Mouse (Mus musculus) midbrain, embryonic 13.5 days (tissue): ENCODE data around the gene D630039A03Rik. TPM values are rescaled to one million over a fixed set of nuclear protein-coding genes. Genes with fewer than 3 reads are reported as not detected.

Source experiments
- ATAC-seq: fragments of 200-750 bp; cut with Nextera tagmentation; 2 replicates; pipeline ENCODE4 v1.8.0; 2017; ENCODE audit warnings: mild to moderate bottlenecking, moderate TSS enrichment, moderate library complexity
- H3K27ac ChIP-seq: fragments of 300-500 bp; sonication (generic); 2 replicates; pipeline ENCODE4 v1.5.1; 2015; ENCODE audit warnings: inconsistent platforms, mild to moderate bottlenecking, moderate library complexity
- H3K27me3 ChIP-seq: fragments of 300-500 bp; sonication (generic); 2 replicates; pipeline ENCODE4 v1.6.1; 2015; ENCODE audit warnings: mild to moderate bottlenecking, inconsistent platforms
- H3K36me3 ChIP-seq: fragments of 300-500 bp; sonication (generic); 2 replicates; pipeline ENCODE4 v1.6.1; 2015; ENCODE audit warnings: mild to moderate bottlenecking, inconsistent platforms
- H3K4me1 ChIP-seq: fragments of 300-500 bp; sonication (generic); replicated peaks from 2 replicates; pipeline ENCODE4 v1.6.1; 2015; ENCODE audit warnings: inconsistent platforms
- H3K4me2 ChIP-seq: fragments of 300-500 bp; sonication (generic); replicated peaks from 2 replicates; pipeline ENCODE4 v1.6.1; 2015; ENCODE audit warnings: moderate library complexity, mild to moderate bottlenecking, inconsistent platforms
- H3K4me3 ChIP-seq: fragments of 300-500 bp; sonication (generic); replicated peaks from 2 replicates; pipeline ENCODE4 v1.5.1; 2015; ENCODE audit warnings: mild to moderate bottlenecking, inconsistent platforms
- H3K9ac ChIP-seq: fragments of 300-500 bp; sonication (generic); replicated peaks from 2 replicates; pipeline ENCODE4 v1.6.1; 2015; ENCODE audit warnings: mild to moderate bottlenecking, inconsistent platforms
- H3K9me3 ChIP-seq: fragments of 300-500 bp; sonication (generic); 2 replicates; pipeline ENCODE4 v1.6.1; 2016; ENCODE audit warnings: mild to moderate bottlenecking, inconsistent platforms
- WGBS: fragments of 180-500 bp; shearing (Covaris S2); methylation state at CpG from one replicate; pipeline ENCODE4 v1.1.7; 2015; 5-methylcytosine and 5-hydroxymethylcytosine counted together
- polyA plus RNA-seq: library from polyadenylated mRNA; unstranded; fragments of >200 nt; fragmentation: Nextera tagmentation; extraction: Ambion mirVana; gene quantifications from 2 replicates; pipeline ENCODE4 v1.2.1, GENCODE M21; 2015

D630039A03Rik gene
- polyA plus RNA-seq, 1 experiment from 2014 or later, result not detected

GRCm38 (mm10) chr4:57922171-57922570, 6.1 kb upstream of the D630039A03Rik start:
- H3K9ac ChIP-seq, result no peak overlapping the region
- H3K4me2 ChIP-seq, result no peak overlapping the region
- ATAC-seq, result no peak
- WGBS, result 29% methylated on average over 5 of the region's 5 CpGs
- H3K27me3 ChIP-seq, result no peaks in the 10 kb centered on the region
- H3K27ac ChIP-seq, result no peak overlapping the region
- H3K36me3 ChIP-seq, result no peaks in the 10 kb centered on the region
- H3K4me3 ChIP-seq, result no peak overlapping the region
- peaks cover 18% of the 10 kb centered on the region for H3K4me1 ChIP-seq
- no peaks in the 10 kb centered on the region for H3K9me3 ChIP-seq

- H3K27ac ChIP-seq, result no peak overlapping the region
- WGBS, result 60% methylated on average over 1 of the region's 1 CpGs
- H3K36me3 ChIP-seq, result no peaks in the 10 kb centered on the region
- no peak overlapping the region for H3K9ac ChIP-seq
- ATAC-seq, result no peak
- H3K27me3 ChIP-seq, result 0 out of 2 replicates have a peak, but pooled peaks cover 3% of the 10 kb centered on the region
- H3K4me3 ChIP-seq, result no peak overlapping the region
- no peak overlapping the region for H3K4me2 ChIP-seq
- H3K9me3 ChIP-seq, result no peaks in the 10 kb centered on the region
- peaks cover 18% of the 10 kb centered on the region for H3K4me1 ChIP-seq
Measured at GRCm38 (mm10) chr4:57920522-57920921, 4.4 kb upstream of the D630039A03Rik start.

- H3K4me3 ChIP-seq, result no peak overlapping the region
- WGBS, result 10% methylated on average over 8 of the region's 8 CpGs
Measured at GRCm38 (mm10) chr4:57919494-57920423, 3.7 kb upstream of the D630039A03Rik start.

GRCm38 (mm10) chr4:57916711-57917110, 614 bp upstream of the D630039A03Rik start:
- 86% methylated on average over 4 of the region's 4 CpGs for WGBS
- H3K36me3 ChIP-seq, result no peaks in the 10 kb centered on the region
- no peak for ATAC-seq
- no peaks in the 10 kb centered on the region for H3K9me3 ChIP-seq
- H3K27me3 ChIP-seq, result 0 out of 2 replicates have a peak, but pooled peaks cover 6% of the 10 kb centered on the region
- H3K27ac ChIP-seq, result no peak overlapping the region
- no peak overlapping the region for H3K9ac ChIP-seq
- peaks cover 10% of the 10 kb centered on the region for H3K4me1 ChIP-seq
- no peak overlapping the region for H3K4me3 ChIP-seq
- no peak overlapping the region for H3K4me2 ChIP-seq

More at GRCm38 (mm10) chr4:57919494-57920423, 3.7 kb upstream of the D630039A03Rik start:
- peaks cover 18% of the 10 kb centered on the region for H3K4me1 ChIP-seq
- no peaks in the 10 kb centered on the region for H3K9me3 ChIP-seq
- H3K4me2 ChIP-seq, result no peak overlapping the region
- 0 out of 2 replicates have a peak, but pooled peaks cover 6% of the 10 kb centered on the region for H3K27me3 ChIP-seq
- peak; percentile 43 for ATAC-seq
- H3K9ac ChIP-seq, result no peak overlapping the region
- H3K36me3 ChIP-seq, result no peaks in the 10 kb centered on the region
- H3K27ac ChIP-seq, result no peak overlapping the region

GRCm38 (mm10) chr4:57915216-57915965, 706 bp downstream of the D630039A03Rik start:
- 48% methylated on average over 17 of the region's 17 CpGs for WGBS
- H3K27ac ChIP-seq, result no peak overlapping the region
- no peak for ATAC-seq
- H3K36me3 ChIP-seq, result no peaks in the 10 kb centered on the region
- H3K4me3 ChIP-seq, result no peak overlapping the region
- no peak overlapping the region for H3K9ac ChIP-seq
- 0 out of 2 replicates have a peak, but pooled peaks cover 6% of the 10 kb centered on the region for H3K27me3 ChIP-seq
- peaks cover 7% of the 10 kb centered on the region for H3K4me1 ChIP-seq
- H3K9me3 ChIP-seq, result no peaks in the 10 kb centered on the region
- H3K4me2 ChIP-seq, result no peak overlapping the region

GRCm38 (mm10) chr4:57914193-57915190, 1.6 kb downstream of the D630039A03Rik start:
- Histone ChIP-seq H3K9me3 (no peaks in the 10 kb centered on the region), H3K27ac (no peak overlapping the region), H3K36me3 (no peaks in the 10 kb centered on the region), H3K4me3 (no peak overlapping the region), H3K4me2 (no peak overlapping the region), H3K27me3 (0 out of 2 replicates have a peak, but pooled peaks cover 6% of the 10 kb centered on the region), H3K9ac (no peak overlapping the region), H3K4me1 (no peaks in the 10 kb centered on the region)
- no peak for ATAC-seq
- WGBS, result 82% methylated on average over 10 of the region's 10 CpGs

GRCm38 (mm10) chr4:57913021-57913420, 3.1 kb downstream of the D630039A03Rik start:
- Histone ChIP-seq H3K27ac (no peak overlapping the region), H3K4me2 (no peak overlapping the region), H3K9me3 (no peaks in the 10 kb centered on the region), H3K27me3 (0 out of 2 replicates have a peak, but pooled peaks cover 6% of the 10 kb centered on the region), H3K4me3 (no peak overlapping the region), H3K9ac (no peak overlapping the region), H3K4me1 (no peaks in the 10 kb centered on the region), H3K36me3 (no peaks in the 10 kb centered on the region)
- ATAC-seq, result no peak

GRCm38 (mm10) chr4:57908860-57909259, 7.2 kb downstream of the D630039A03Rik start:
- Histone ChIP-seq H3K27ac (no peak overlapping the region), H3K4me2 (no peak overlapping the region), H3K4me1 (0 out of 2 replicates have a peak, but pooled peaks cover 3% of the 10 kb centered on the region), H3K27me3 (no peaks in the 10 kb centered on the region), H3K9me3 (no peaks in the 10 kb centered on the region), H3K36me3 (no peaks in the 10 kb centered on the region), H3K4me3 (no peak overlapping the region), H3K9ac (no peak overlapping the region)
- ATAC-seq, result no peak
- WGBS, result 88% methylated on average over 6 of the region's 6 CpGs

GRCm38 (mm10) chr4:57906708-57907107, 9.4 kb downstream of the D630039A03Rik start:
- Histone ChIP-seq H3K4me1 (0 out of 2 replicates have a peak, but pooled peaks cover 3% of the 10 kb centered on the region), H3K4me2 (no peak overlapping the region), H3K27ac (no peak overlapping the region), H3K9me3 (no peaks in the 10 kb centered on the region), H3K27me3 (no peaks in the 10 kb centered on the region), H3K36me3 (no peaks in the 10 kb centered on the region), H3K4me3 (no peak overlapping the region), H3K9ac (no peak overlapping the region)
- ATAC-seq, result no peak
- WGBS, result 15% methylated on average over 2 of the region's 2 CpGs

GRCm38 (mm10) chr4:57904638-57905037, 11.5 kb downstream of the D630039A03Rik start:
- ATAC-seq, result peak; percentile 22
- no peaks in the 10 kb centered on the region for H3K9me3 ChIP-seq
- no peak overlapping the region for H3K4me3 ChIP-seq
- 24% methylated on average over 9 of the region's 9 CpGs for WGBS
- no peak overlapping the region for H3K27ac ChIP-seq
- H3K27me3 ChIP-seq, result no peaks in the 10 kb centered on the region
- 0 out of 2 replicates have a peak, but pooled peaks cover 3% of the 10 kb centered on the region for H3K4me1 ChIP-seq
- no peak overlapping the region for H3K4me2 ChIP-seq
- H3K9ac ChIP-seq, result no peak overlapping the region
- no peaks in the 10 kb centered on the region for H3K36me3 ChIP-seq

- no peaks in the 10 kb centered on the region for H3K36me3 ChIP-seq
- no peak overlapping the region for H3K27ac ChIP-seq
- H3K4me2 ChIP-seq, result no peak overlapping the region
- no peak overlapping the region for H3K9ac ChIP-seq
- ATAC-seq, result peak; percentile 53; the same call in 1 of the 2 replicates
- no peak overlapping the region for H3K4me3 ChIP-seq
- H3K4me1 ChIP-seq, result 0 out of 2 replicates have a peak, but pooled peaks cover 3% of the 10 kb centered on the region
- H3K9me3 ChIP-seq, result no peaks in the 10 kb centered on the region
- no peaks in the 10 kb centered on the region for H3K27me3 ChIP-seq
- WGBS, result 11% methylated on average over 5 of the region's 5 CpGs
Measured at GRCm38 (mm10) chr4:57904211-57904610, 11.9 kb downstream of the D630039A03Rik start.
